Mouse (Mus musculus) testis, adult 2 months (tissue): ENCODE measurements at regions not wholly inside any gene's neighbourhood (a gene's known extent, or its start where the extent isn't known, plus 50 kb on each side); places are given as distances from the start of the nearest gene placed in this dataset.

Experiments used
- H3K27ac ChIP-seq: fragments of 200-500 bp; 2 replicates; pipeline ENCODE4 v1.5.1; 2012; ENCODE audit warnings: low read depth, low read length; ENCODE audit not compliant: control insufficient read depth, insufficient read depth
- H3K27me3 ChIP-seq: fragments of 200-500 bp; 2 replicates; pipeline ENCODE4 v1.6.1; 2012; ENCODE audit warnings: mild to moderate bottlenecking, low read length, moderate library complexity; ENCODE audit not compliant: control insufficient read depth, insufficient read depth
- H3K36me3 ChIP-seq: fragments of 200-500 bp; 2 replicates; pipeline ENCODE4 v1.6.1; 2012; ENCODE audit warnings: mild to moderate bottlenecking, low read length; ENCODE audit not compliant: control insufficient read depth, insufficient read depth
- H3K4me1 ChIP-seq: fragments of 200-500 bp; 2 replicates; pipeline ENCODE4 v1.6.1; 2012; ENCODE audit warnings: low read length; ENCODE audit not compliant: control insufficient read depth, insufficient read depth
- H3K4me3 ChIP-seq: fragments of 200-500 bp; 2 replicates; pipeline ENCODE4 v1.5.1; 2012; ENCODE audit warnings: low read depth, mild to moderate bottlenecking, low read length, moderate library complexity, mixed read lengths; ENCODE audit not compliant: control insufficient read depth
- CTCF ChIP-seq: fragments of 200-500 bp; IDR thresholded peaks from 2 replicates; pipeline ENCODE4 v1.5.1; 2012; ENCODE audit warnings: low read depth, mild to moderate bottlenecking, inconsistent platforms, low read length, moderate library complexity; ENCODE audit not compliant: control insufficient read depth, insufficient read depth, insufficient replicate concordance
- POLR2A ChIP-seq: fragments of 200-500 bp; IDR thresholded peaks from 2 replicates; pipeline ENCODE4 v1.6.1; 2012; ENCODE audit warnings: low read depth, mild to moderate bottlenecking, inconsistent platforms, low read length, moderate library complexity; ENCODE audit not compliant: control insufficient read depth

DNA sequence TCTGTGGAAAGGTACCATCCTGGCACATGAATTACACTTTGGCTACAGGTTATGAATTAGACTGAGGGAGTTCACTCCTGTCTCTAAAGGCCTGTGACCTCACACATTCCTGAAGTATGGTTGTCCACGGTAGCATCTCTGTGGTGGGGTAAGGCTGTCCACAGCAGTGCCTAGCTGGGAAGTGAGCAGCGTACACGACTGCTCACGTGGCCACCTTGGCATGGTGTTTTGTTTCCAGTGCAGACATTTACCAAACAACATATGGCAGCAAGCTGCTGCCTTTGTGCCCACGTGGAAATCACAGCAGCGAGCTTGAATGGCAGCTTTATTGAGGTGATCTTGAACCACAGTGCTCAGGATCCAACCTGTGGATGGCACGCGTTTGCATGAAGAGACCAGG is 140.7 kb upstream of the A230072I06Rik start:
- H3K27me3 ChIP-seq, result no peaks in the 10 kb centered on the region
- no peak overlapping the region for H3K4me3 ChIP-seq
- H3K27ac ChIP-seq, result no peak overlapping the region
- no peaks in the 10 kb centered on the region for H3K36me3 ChIP-seq
- H3K4me1 ChIP-seq, result peaks cover 2% of the 10 kb centered on the region; the same call in 1 of the 2 replicates
- no peak for TF ChIP-seq POLR2A
- TF ChIP-seq CTCF, result no peak

DNA sequence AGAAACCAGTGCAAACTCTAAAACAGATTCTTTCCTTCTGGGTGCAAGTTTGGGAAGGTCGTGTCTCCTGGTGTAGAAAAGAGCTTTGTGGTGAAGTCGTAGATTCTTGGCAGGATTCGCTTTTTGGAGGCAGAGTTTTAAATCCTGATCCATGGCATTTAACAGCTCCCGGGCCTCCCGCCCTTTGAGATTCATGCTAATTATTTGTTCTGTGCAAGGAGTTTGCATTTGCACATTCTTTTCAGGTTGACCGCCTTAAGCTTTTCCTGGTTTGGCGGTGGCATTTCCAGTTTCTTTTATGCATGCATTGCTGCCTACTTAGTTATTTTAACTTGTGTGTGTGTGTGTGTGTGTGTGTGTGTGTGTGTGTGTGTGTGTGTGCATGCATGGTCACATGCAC is 126.9 kb upstream of the A230072I06Rik start:
- Histone ChIP-seq H3K4me3 (no peak overlapping the region), H3K36me3 (no peaks in the 10 kb centered on the region), H3K27me3 (no peaks in the 10 kb centered on the region), H3K4me1 (no peaks in the 10 kb centered on the region; the same call in 1 of the 2 replicates), H3K27ac (no peak overlapping the region)
- TF ChIP-seq POLR2A (no peak), CTCF (no peak)

DNA sequence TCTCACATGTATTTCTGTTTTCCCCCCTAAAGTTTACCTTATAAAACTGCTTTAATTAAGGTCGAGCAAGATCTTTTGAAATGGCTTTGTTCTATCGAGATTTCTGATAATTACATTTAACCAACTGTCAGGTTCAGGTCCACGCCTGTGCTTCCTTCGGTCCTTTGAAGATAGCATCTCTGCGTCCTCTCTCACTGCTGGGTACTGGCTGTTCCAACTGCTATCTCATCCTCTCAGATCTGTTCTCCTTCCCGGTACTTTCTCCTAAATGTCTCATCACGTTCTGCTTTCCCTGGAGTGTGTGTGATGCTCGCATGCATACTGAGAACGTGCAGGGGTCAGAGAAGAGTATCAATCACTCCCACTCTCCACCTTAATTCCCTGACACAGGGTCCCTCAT is 125.8 kb upstream of the A230072I06Rik start:
- no peak for TF ChIP-seq POLR2A
- no peak for TF ChIP-seq CTCF
- Histone ChIP-seq H3K27me3 (no peaks in the 10 kb centered on the region), H3K4me3 (no peak overlapping the region), H3K27ac (no peak overlapping the region), H3K4me1 (no peaks in the 10 kb centered on the region; the same call in 1 of the 2 replicates), H3K36me3 (no peaks in the 10 kb centered on the region)

DNA sequence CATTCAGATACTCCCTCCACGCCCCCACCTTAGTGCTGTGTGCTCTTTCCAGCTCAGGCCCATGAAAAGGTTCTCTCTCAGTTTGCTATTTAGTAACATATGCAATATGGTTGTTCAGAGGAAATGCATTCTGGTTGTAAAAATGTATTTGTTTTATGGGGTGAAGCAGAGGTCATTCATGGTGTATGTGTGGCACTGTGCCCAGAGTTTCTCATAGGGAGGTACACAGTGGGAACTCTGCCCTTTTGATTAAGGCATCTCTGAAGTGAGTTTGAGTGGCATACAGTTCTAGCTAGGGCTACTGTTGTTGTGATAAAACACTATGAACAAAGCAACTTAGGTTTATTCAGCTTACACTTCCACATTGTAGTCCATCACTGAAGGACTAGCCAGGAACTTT is 121.7 kb upstream of the A230072I06Rik start:
- no peak overlapping the region for H3K4me3 ChIP-seq
- H3K4me1 ChIP-seq, result no peaks in the 10 kb centered on the region; the same call in 1 of the 2 replicates
- no peaks in the 10 kb centered on the region for H3K36me3 ChIP-seq
- H3K27ac ChIP-seq, result no peak overlapping the region
- TF ChIP-seq POLR2A, result no peak
- TF ChIP-seq CTCF, result no peak
- no peaks in the 10 kb centered on the region for H3K27me3 ChIP-seq

DNA sequence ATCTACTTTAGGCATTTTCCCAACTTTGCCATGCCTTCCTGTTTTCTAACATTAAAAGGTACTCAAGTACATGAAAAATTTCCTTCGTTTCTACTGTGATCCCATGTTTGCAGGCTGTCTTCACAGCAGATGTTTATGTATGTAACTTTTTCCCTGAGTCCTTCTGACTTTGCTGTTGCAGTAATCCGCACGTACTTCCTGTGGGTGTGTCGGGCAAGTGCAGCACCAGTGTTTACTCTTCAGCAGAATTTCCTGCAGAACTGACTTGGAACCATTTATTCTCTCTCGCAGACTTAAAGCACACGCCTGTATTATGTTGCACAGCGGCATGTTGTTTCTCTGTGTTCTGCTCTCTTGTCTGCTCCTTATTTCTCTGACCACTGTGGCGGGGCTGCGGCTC is 120.4 kb upstream of the A230072I06Rik start:
- Histone ChIP-seq H3K27me3 (no peaks in the 10 kb centered on the region), H3K27ac (no peak overlapping the region), H3K4me1 (no peaks in the 10 kb centered on the region; the same call in 1 of the 2 replicates), H3K36me3 (no peaks in the 10 kb centered on the region), H3K4me3 (no peak overlapping the region)
- TF ChIP-seq CTCF (no peak), POLR2A (no peak)

DNA sequence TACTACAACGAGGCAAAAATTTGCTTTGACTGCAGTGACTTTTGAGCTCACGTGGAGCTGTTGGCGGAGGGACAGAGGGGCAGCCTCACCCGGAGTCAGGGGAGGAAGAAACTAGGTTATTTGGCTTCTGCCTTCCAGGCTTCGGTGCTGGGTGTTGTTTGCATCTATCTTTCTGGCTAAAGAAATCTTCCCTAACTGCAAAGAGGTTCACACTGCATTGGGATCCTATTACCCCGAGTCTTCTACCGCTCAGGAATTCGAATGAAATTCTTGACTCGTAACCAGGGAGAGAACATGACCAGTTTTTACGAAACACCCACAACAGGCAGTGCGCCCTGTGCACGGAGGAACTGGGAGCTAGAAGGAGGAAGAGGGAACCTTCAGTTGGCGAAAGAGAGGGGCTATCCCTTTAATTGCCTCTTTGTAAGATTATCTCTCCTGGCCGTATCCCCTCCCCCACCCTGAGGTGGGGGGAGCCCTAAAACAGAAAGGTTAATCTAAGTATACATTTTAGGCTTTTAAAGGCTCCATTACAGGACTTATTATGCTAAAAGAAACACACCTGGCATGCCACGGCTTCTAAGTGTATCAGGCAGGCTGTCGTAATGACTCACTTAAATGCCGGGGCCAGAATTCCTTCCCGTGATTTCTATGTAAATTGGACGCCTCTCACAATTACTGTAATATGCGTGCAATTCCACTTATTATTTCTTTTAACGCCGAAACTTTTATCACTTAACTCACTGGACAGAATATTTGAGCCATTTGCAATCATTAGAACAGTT is 115.5 kb upstream of the A230072I06Rik start:
- TF ChIP-seq CTCF, result no peak
- no peak for TF ChIP-seq POLR2A
- Histone ChIP-seq H3K27ac (no peak overlapping the region), H3K36me3 (no peaks in the 10 kb centered on the region), H3K4me1 (no peaks in the 10 kb centered on the region), H3K4me3 (no peak overlapping the region), H3K27me3 (no peaks in the 10 kb centered on the region)

DNA sequence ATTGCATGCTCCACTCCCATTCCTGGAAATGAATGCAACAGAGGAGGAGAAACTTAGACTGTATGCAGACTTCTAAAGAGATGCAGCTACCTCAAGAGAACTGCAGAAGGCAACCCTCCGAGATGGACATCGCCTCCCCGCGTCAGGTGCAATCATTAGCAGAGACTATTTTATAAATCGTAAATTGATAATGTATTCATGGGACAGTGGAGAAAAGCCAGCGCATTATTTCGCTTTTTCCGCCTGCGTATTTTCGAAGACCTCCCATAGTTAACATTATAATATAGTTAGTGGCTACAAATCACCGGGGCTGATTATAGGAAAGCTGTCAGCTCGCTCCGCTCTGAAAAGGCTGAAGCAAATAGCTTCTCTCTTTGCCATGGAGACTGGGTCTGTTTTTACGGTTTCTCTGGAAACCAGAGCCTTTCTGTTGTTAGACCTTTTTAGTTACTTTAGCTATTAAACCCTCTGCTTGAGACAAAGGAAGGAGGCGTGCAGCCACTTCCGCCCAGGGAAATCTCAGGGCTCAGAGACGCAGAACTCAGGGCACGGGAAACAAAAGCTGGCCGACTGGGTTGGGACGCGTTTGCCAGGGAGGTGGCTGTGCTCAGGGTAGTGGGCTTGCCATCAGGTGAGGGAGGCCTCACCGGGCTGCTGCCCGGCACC is 113.0 kb upstream of the A230072I06Rik start:
- Histone ChIP-seq H3K4me1 (no peaks in the 10 kb centered on the region), H3K36me3 (no peaks in the 10 kb centered on the region), H3K4me3 (no peak overlapping the region), H3K27ac (no peak overlapping the region), H3K27me3 (no peaks in the 10 kb centered on the region)
- no peak for TF ChIP-seq POLR2A
- TF ChIP-seq CTCF, result no peak
